Mouse (Mus musculus) embryonic facial prominence, embryonic 11.5 days (tissue): ENCODE measurements around the gene Slc5a10. TPM values are rescaled to one million over a fixed set of nuclear protein-coding genes. Genes with fewer than 3 reads are reported as not detected.

Source experiments
- ATAC-seq: fragments of 200-750 bp; cut with Nextera tagmentation; replicated peaks from 2 replicates; pipeline ENCODE4 v1.8.0; 2017; ENCODE audit warnings: low read depth; ENCODE audit not compliant: insufficient number of reproducible peaks, low FRiP score, low TSS enrichment
- DNase-seq: peaks from one replicate; pipeline ENCODE4 v3.0.0-alpha.2; 2015; ENCODE audit warnings: low spot score
- H3K27ac ChIP-seq: fragments of 300-500 bp; sonication (generic); replicated peaks from 2 replicates; pipeline ENCODE4 v1.5.1; 2014; ENCODE audit warnings: mild to moderate bottlenecking, low read depth, low read length, control low read depth
- H3K27me3 ChIP-seq: fragments of 300-500 bp; sonication (generic); 2 replicates; pipeline ENCODE4 v1.6.1; 2014; ENCODE audit warnings: mild to moderate bottlenecking, low read length, moderate library complexity, mixed read lengths; ENCODE audit not compliant: control insufficient read depth, insufficient read depth
- H3K36me3 ChIP-seq: fragments of 300-500 bp; sonication (generic); replicated peaks from 2 replicates; pipeline ENCODE4 v1.6.1; 2014; ENCODE audit warnings: low read depth, mild to moderate bottlenecking, low read length, moderate library complexity, mixed read lengths; ENCODE audit not compliant: control insufficient read depth, insufficient read depth
- H3K4me1 ChIP-seq: fragments of 300-500 bp; sonication (generic); 2 replicates; pipeline ENCODE4 v1.6.1; 2014; ENCODE audit warnings: low read length, mixed read lengths; ENCODE audit not compliant: control insufficient read depth, insufficient read depth
- H3K4me2 ChIP-seq: fragments of 300-500 bp; sonication (generic); 2 replicates; pipeline ENCODE4 v1.6.1; 2014; ENCODE audit warnings: low read depth, mild to moderate bottlenecking, control low read depth, low read length, moderate library complexity
- H3K4me3 ChIP-seq: fragments of 300-500 bp; sonication (generic); 2 replicates; pipeline ENCODE4 v1.5.1; 2014; ENCODE audit warnings: low read depth, low read length, control low read depth
- H3K9ac ChIP-seq: fragments of 300-500 bp; sonication (generic); replicated peaks from 2 replicates; pipeline ENCODE4 v1.6.1; 2014; ENCODE audit warnings: mild to moderate bottlenecking, control low read depth, low read length
- H3K9me3 ChIP-seq: fragments of 300-500 bp; sonication (generic); replicated peaks from 2 replicates; pipeline ENCODE4 v1.6.1; 2016; ENCODE audit warnings: mild to moderate bottlenecking, low read length, inconsistent platforms, mixed read lengths; ENCODE audit not compliant: control insufficient read depth
- WGBS: fragments of 180-500 bp; shearing (Covaris S2); extraction: QIAGEN DNeasy Blood & Tissue Kit; methylation state at CpG from one replicate; pipeline ENCODE4 v1.1.7; 2014; 5-methylcytosine and 5-hydroxymethylcytosine counted together
- polyA plus RNA-seq: library from polyadenylated mRNA; unstranded; fragments of >200 nt; fragmentation: Nextera tagmentation; extraction: Ambion mirVana; gene quantifications from 2 replicates; pipeline ENCODE4 v1.2.1, GENCODE M21; 2014

Slc5a10 gene
- polyA plus RNA-seq, 1 experiment from 2014 or later, result not detected

DNA sequence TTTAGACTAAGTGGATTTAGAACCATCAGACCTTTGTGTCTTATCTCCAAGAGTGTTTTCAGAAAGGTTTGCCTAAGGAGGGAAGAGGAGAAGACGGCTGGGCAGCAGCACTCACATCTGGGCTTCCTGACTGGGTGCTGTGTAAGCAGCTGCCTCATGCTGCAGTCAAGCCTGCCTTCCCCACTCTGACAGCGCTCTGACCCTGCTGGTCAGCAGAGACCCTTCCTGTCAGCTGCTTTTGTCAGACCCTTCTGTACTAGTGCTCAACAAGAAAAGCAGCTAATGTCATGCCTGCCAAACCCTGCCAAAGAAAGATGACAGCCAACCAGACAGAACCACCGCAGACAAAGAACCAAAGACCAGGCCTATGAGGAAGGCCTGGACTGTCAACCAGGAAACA is 23.1 kb upstream of the Slc5a10 start:
- DNase-seq (no peak), ATAC-seq (no peak)
- H3K27ac ChIP-seq, result no peak overlapping the region
- H3K9ac ChIP-seq, result no peak overlapping the region
- 79% methylated on average over 3 of the region's 3 CpGs for WGBS
- H3K4me2 ChIP-seq, result no peak overlapping the region
- H3K4me1 ChIP-seq, result no peaks in the 10 kb centered on the region
- no peaks in the 10 kb centered on the region for H3K9me3 ChIP-seq
- no peak overlapping the region for H3K4me3 ChIP-seq
- peaks cover 7% of the 10 kb centered on the region for H3K36me3 ChIP-seq
- H3K27me3 ChIP-seq, result no peaks in the 10 kb centered on the region

DNA sequence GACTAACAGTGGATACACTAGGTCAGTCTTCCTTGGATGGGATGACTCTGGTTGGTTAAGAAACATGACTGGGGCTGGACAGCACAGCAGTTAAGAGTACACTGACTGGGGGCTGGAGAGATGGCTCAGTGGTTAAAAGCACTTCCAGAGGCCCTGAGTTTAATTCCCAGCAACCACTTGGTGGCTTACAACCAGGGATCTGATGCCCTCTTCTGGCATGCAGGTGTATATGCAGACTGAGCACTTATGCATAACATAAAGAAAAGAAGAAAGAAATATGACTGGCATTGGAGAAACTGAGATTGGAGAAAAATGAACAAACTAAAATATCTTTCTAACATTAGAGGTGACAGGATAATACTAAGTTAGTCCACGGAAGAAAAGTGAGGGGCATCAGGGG is 19.9 kb upstream of the Slc5a10 start:
- H3K27me3 ChIP-seq, result no peaks in the 10 kb centered on the region
- peaks cover 10% of the 10 kb centered on the region; the same call in 1 of the 2 replicates for H3K36me3 ChIP-seq
- DNase-seq, result no peak
- no peak overlapping the region for H3K9ac ChIP-seq
- H3K27ac ChIP-seq, result no peak overlapping the region
- H3K4me3 ChIP-seq, result no peak overlapping the region
- H3K4me2 ChIP-seq, result no peak overlapping the region
- 88% methylated on average over 1 of the region's 1 CpGs for WGBS
- no peaks in the 10 kb centered on the region for H3K4me1 ChIP-seq
- no peaks in the 10 kb centered on the region for H3K9me3 ChIP-seq
- ATAC-seq, result no peak

DNA sequence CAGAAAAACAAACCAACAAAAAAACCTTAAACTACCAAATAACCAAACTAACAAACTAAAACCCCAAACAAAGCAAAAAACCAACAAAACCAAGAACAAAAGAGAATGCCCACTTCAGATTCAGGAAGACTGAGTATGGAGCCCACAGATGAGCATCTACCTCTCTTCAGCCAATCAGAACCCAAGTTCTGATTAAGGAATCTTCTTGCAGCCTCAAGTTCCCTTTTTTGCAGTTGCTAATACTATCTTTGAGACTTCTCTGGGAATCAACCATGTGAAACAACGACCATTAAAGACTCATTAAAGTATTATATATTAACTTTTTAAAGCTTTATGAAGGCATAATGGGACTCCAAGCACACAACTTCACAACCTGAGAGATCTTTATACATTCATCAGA is 16.7 kb upstream of the Slc5a10 start:
- no peak for DNase-seq
- Histone ChIP-seq H3K27me3 (no peaks in the 10 kb centered on the region), H3K4me3 (no peak overlapping the region), H3K4me2 (no peak overlapping the region), H3K4me1 (no peaks in the 10 kb centered on the region), H3K36me3 (peaks cover 10% of the 10 kb centered on the region; the same call in 1 of the 2 replicates), H3K9me3 (no peaks in the 10 kb centered on the region), H3K9ac (no peak overlapping the region), H3K27ac (no peak overlapping the region)
- no peak for ATAC-seq
- 94% methylated on average over 1 of the region's 1 CpGs for WGBS

DNA sequence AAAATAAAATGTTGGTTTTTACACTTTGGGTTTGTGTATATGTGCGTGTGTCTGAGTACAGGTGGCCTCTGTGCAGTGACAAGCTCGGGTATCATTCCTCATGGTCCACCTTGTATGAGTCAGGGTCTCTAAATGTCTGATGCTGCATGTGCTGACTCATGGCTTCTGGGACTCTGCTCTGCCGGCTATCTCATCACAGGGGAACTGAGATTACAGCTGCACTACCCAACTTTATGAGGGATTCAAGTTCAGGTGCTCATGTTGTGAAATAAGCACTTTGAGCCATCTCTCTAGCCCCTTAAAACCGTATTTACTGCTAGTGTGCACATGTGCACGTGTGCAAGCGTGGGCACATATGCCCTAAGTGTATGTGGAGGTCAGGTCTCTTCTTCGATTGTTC is 12.0 kb upstream of the Slc5a10 start:
- Histone ChIP-seq H3K9me3 (no peaks in the 10 kb centered on the region), H3K4me3 (no peak overlapping the region), H3K9ac (no peak overlapping the region), H3K4me2 (no peak overlapping the region), H3K36me3 (peaks cover 6% of the 10 kb centered on the region), H3K27ac (no peak overlapping the region), H3K27me3 (no peaks in the 10 kb centered on the region), H3K4me1 (no peaks in the 10 kb centered on the region)
- DNase-seq (no peak), ATAC-seq (no peak)
- 87% methylated on average over 7 of the region's 7 CpGs for WGBS

DNA sequence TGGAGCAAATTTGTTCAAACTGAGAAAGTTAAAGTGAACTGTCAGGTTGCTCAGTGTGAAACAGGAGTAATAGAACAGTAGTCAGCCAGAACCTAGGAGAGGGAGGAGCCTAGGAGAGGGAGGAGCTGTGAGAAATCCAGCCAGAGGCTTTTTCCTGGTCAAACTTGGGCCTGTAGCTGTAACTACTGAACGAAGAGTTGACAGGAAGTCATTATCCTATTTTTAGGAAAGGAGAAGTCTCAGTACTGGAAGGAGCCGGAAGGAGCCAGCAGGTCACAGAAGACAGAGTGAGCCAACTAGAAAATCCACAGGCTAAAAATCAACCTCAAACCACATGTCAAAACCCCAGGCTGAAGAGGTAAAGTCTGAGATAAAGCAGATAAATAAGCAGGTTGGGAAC is 7.4 kb upstream of the Slc5a10 start:
- no peak for DNase-seq
- Histone ChIP-seq H3K27ac (no peak overlapping the region), H3K9ac (no peak overlapping the region), H3K36me3 (peaks cover 8% of the 10 kb centered on the region), H3K27me3 (no peaks in the 10 kb centered on the region), H3K9me3 (no peaks in the 10 kb centered on the region), H3K4me1 (no peaks in the 10 kb centered on the region), H3K4me2 (no peak overlapping the region), H3K4me3 (no peak overlapping the region)
- ATAC-seq, result no peak
- WGBS, result 58% methylated on average over 2 of the region's 2 CpGs

DNA sequence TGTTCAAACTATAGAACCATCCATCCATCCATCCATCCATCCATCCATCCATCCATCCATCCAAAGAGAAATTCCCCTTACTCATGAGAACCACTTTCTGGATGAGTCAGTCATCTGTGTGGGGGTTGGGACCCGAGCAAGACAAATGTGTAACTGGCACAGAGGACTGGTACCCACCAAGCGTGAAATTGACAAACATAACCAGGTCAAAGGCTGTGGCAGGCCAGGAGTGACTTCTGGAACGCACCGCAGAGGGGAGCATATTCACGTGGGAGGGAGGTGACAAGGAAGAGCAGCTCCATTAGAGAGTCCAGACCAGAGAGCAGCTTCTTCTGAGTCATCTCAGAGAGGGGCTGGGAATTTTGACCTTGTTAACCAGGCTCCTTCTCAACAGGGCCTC is 1.5 kb upstream of the Slc5a10 start:
- H3K4me1 ChIP-seq, result no peaks in the 10 kb centered on the region
- H3K9ac ChIP-seq, result no peak overlapping the region
- H3K27ac ChIP-seq, result no peak overlapping the region
- H3K9me3 ChIP-seq, result no peaks in the 10 kb centered on the region
- DNase-seq (no peak), ATAC-seq (no peak)
- no peak overlapping the region for H3K4me2 ChIP-seq
- 62% methylated on average over 5 of the region's 5 CpGs for WGBS
- no peaks in the 10 kb centered on the region for H3K36me3 ChIP-seq
- no peaks in the 10 kb centered on the region for H3K27me3 ChIP-seq
- H3K4me3 ChIP-seq, result no peak overlapping the region

DNA sequence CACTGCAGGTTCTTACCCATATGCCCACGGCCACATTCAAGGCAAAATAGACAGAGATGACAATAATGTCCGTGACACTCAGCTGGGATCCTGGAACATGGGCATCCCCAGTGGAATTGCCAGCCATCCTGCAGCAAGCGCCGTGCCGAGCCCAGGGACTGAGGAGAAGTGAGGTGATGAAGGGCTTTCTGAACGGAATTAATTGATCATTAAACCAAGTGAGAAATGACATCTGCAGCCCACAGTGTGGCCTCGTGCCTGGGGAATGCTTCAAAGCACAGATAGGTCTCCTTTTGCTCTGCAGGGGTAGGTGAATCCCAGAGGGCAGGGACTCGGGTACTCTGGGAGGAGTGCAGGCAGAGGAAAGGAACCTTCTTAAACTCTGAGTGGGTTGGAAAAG is 800 bp downstream of the Slc5a10 start:
- H3K9me3 ChIP-seq, result no peaks in the 10 kb centered on the region
- no peaks in the 10 kb centered on the region for H3K4me1 ChIP-seq
- no peak overlapping the region for H3K4me2 ChIP-seq
- DNase-seq (no peak), ATAC-seq (no peak)
- no peaks in the 10 kb centered on the region for H3K36me3 ChIP-seq
- H3K27me3 ChIP-seq, result no peaks in the 10 kb centered on the region
- 78% methylated on average over 8 of the region's 8 CpGs for WGBS
- H3K9ac ChIP-seq, result no peak overlapping the region
- H3K4me3 ChIP-seq, result no peak overlapping the region
- H3K27ac ChIP-seq, result no peak overlapping the region

DNA sequence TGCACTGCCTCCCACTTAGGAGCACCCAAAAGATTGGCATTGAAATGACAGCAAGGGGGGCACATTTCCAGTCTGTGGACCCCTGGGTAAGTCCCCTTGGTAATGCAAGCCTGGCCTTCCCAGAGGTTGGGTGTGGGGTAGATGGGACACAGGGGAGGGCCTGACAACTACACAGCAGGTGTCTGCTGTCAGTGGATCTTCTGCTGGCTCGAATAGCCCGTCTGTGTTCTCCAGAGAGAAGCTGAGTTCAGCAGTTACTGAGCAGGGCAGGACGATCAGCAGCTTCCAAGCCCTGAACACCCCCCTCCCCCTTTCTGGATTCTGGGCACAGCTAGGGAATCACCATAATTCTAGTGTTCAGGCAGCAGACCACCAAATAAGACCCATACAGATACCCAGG is 1.2 kb downstream of the Slc5a10 start:
- no peak overlapping the region for H3K4me3 ChIP-seq
- no peak overlapping the region for H3K9ac ChIP-seq
- H3K27ac ChIP-seq, result no peak overlapping the region
- no peak for ATAC-seq
- no peaks in the 10 kb centered on the region for H3K27me3 ChIP-seq
- DNase-seq, result no peak
- 50% methylated on average over 3 of the region's 3 CpGs for WGBS
- no peaks in the 10 kb centered on the region for H3K9me3 ChIP-seq
- H3K4me2 ChIP-seq, result no peak overlapping the region
- H3K4me1 ChIP-seq, result no peaks in the 10 kb centered on the region
- no peaks in the 10 kb centered on the region for H3K36me3 ChIP-seq
